Mouse (Mus musculus) heart, postnatal 4 days (tissue): Measurements from ENCODE around the gene Gm8871. TPM values are rescaled to one million over a fixed set of nuclear protein-coding genes. Genes with fewer than 3 reads are reported as not detected.
"Not testable (repeated sequence)": the region's sequence is repeated elsewhere in the genome, so short reads cannot be mapped to it uniquely, and the experiment has no call there.

Experiments used
- DNase-seq: peaks from one replicate; pipeline ENCODE4 v3.0.0; 2021
- total RNA-seq, 2 experiments: library from RNA; stranded (reverse); gene quantifications; 2 replicates each; pipeline ENCODE4 v1.2.3; 2021

Gm8871 gene
- total RNA-seq = not detected

DNA sequence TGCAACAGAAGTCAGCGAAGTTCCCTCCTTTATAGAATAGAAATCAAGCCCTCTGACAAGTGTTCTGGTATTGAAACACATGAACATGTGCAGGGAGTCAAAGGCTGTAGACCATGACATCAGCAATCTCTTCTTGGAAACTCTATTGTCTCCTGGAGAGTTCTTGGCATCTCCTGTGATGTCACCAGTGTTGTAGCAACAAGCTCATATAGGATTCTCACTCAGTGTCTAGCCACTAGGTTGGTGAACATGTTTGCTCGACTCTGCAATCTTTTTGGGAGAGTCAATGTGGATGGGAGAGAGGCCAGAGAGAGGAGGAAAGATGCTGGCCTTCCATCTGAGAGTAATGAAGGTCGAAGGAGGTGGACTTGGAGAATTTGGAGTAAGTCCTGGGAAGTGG, at the start of gene Gm8871, which contains the start of gene Gm8857:
Gene Gm8871 (plus strand): TSS at position 301 of the 400 bp plus-strand sequence.
Gene Gm8857 (plus strand): TSS at position 303 of the 400 bp plus-strand sequence.
- not testable (repeated sequence) for DNase-seq

DNA sequence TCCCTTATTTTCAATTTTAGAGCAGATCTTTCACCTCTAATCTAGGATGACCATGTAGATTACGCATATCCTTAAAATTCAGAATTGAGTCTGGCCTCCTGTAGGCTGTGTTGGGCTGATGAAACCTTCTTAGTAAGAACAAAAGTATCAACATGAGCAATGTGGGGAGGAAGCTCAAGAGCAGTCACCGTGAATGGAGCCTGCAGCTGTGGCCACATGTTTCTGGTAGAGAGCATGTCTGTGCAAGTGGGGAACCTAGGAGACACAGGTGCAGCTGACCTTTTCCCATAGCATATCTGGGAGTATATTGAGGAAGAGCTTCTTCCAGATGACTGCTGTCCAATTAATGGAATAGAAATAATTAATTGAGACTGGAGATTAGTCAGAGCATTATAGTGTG, 5.9 kb downstream of the Gm8871 start:
- not testable (repeated sequence) for DNase-seq

DNA sequence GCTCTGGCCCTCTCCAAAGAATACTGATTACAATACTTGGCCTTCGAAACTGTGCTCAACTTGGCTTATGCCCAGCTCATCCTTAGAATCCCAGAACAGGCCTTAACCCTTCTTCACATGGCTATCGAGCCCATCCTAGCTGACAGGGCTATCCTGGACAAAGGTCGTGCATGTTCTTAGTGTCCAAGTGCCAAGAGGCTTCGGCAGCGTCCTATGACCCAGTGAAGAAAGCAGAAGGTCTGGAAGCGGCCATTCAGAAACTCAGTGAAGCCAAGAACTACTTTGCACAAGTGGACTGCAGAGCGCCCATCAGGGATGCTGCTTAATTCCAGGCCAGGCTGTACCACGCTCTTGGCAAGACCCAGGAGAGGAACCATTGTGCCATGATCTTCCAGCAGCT, 10.5 kb downstream of the Gm8871 start:
- not testable (repeated sequence) for DNase-seq

Other genes with a start within 250 kb of the Gm8871 start
- gene Gm8857, start within 50 bp of the Gm8871 start, total RNA-seq = not detected
- not detected for gene Gm8879, start 179.8 kb downstream of the Gm8871 start, total RNA-seq
- gene Gm5861, start 235.3 kb downstream of the Gm8871 start, total RNA-seq = not detected